Mouse (Mus musculus) MEL (cell line): ENCODE measurements around the gene Spats2. TPM values are rescaled to one million over a fixed set of nuclear protein-coding genes. Genes with fewer than 3 reads are reported as not detected.
A peak's percentile ranks its signal among the peaks of the same experiment; 100 is the strongest.

ENCODE experiments used
- DNase-seq: peaks from one replicate; pipeline ENCODE4 v3.0.0; 2011; ENCODE audit warnings: low read depth, low spot score
- H3K27ac ChIP-seq: 2 replicates; pipeline ENCODE4 v1.5.1; 2012; ENCODE audit warnings: low read depth, mild to moderate bottlenecking, control low read depth, low read length, moderate library complexity; ENCODE audit not compliant: control insufficient read depth
- H3K27me3 ChIP-seq, 2 experiments: fragments of 150-350 bp in 1 of 2; sonication (generic) in 1 of 2; 2 replicates each; pipeline ENCODE4 v1.6.1; 2012; ENCODE audit warnings: low read length in 2 of 2, mild to moderate bottlenecking in 2 of 2, improper control_type of control experiment in 1 of 2, moderate library complexity in 1 of 2; ENCODE audit not compliant: insufficient read depth in 2 of 2, control insufficient read depth in 1 of 2
- H3K36me3 ChIP-seq, 2 experiments: 2 replicates each; pipeline ENCODE4 v1.6.1; 2012 to 2014; ENCODE audit warnings: low read length in 2 of 2, improper control_type of control experiment in 1 of 2, inconsistent platforms in 1 of 2, mild to moderate bottlenecking in 1 of 2; ENCODE audit not compliant: insufficient read depth in 2 of 2, control insufficient read depth in 1 of 2
- H3K4me1 ChIP-seq, 2 experiments: fragments of 150-350 bp in 1 of 2; sonication (generic) in 1 of 2; 2 replicates each; pipeline ENCODE4 v1.6.1; 2012; ENCODE audit warnings: low read length in 2 of 2, improper control_type of control experiment in 1 of 2, mild to moderate bottlenecking in 1 of 2; ENCODE audit not compliant: insufficient read depth in 2 of 2, control insufficient read depth in 1 of 2
- H3K4me3 ChIP-seq, 2 experiments: fragments of 150-350 bp in 1 of 2; sonication (generic) in 1 of 2; 2 replicates each; pipeline ENCODE4 v1.5.1; 2012; ENCODE audit warnings: low read depth in 2 of 2, low read length in 2 of 2, mild to moderate bottlenecking in 2 of 2, moderate library complexity in 2 of 2, control low read depth in 1 of 2, improper control_type of control experiment in 1 of 2; ENCODE audit not compliant: control insufficient read depth in 1 of 2, insufficient read depth in 1 of 2
- H3K79me2 ChIP-seq: 2 replicates; pipeline ENCODE4 v1.6.1; 2012; ENCODE audit warnings: mild to moderate bottlenecking, low read length, moderate library complexity; ENCODE audit not compliant: control insufficient read depth, poor library complexity, insufficient read depth
- H3K9ac ChIP-seq: 2 replicates; pipeline ENCODE4 v1.6.1; 2012; ENCODE audit warnings: low read depth, mild to moderate bottlenecking, control low read depth, low read length, moderate library complexity; ENCODE audit not compliant: control insufficient read depth, poor library complexity, severe bottlenecking
- H3K9me3 ChIP-seq: fragments of 150-350 bp; sonication (generic); replicated peaks from 2 replicates; pipeline ENCODE4 v1.6.1; 2012; ENCODE audit warnings: mild to moderate bottlenecking, low read length, improper control_type of control experiment, moderate library complexity; ENCODE audit not compliant: insufficient read depth
- BHLHE40 ChIP-seq: IDR thresholded peaks from 2 replicates; pipeline ENCODE4 v1.6.1; 2012; ENCODE audit warnings: low read depth, mild to moderate bottlenecking, inconsistent platforms, low read length, improper control_type of control experiment, borderline replicate concordance
- CTCF ChIP-seq, 3 experiments: IDR thresholded peaks in 2 of 3; conservative IDR thresholded peaks in 1 of 3; 2 replicates each; pipeline ENCODE4 v1.5.1; 2011 to 2012; ENCODE audit warnings: low read length in 3 of 3, low read depth in 2 of 3, mild to moderate bottlenecking in 2 of 3, improper control_type of control experiment in 1 of 3, inconsistent platforms in 1 of 3, mixed read lengths in 1 of 3, moderate library complexity in 1 of 3; ENCODE audit not compliant: control insufficient read depth in 1 of 3, insufficient read depth in 1 of 3, poor library complexity in 1 of 3, severe bottlenecking in 1 of 3
- E2F4 ChIP-seq: IDR thresholded peaks from 2 replicates; pipeline ENCODE4 v1.6.1; 2011; ENCODE audit warnings: low read depth, low read length, improper control_type of control experiment, borderline replicate concordance
- ELF1 ChIP-seq: IDR thresholded peaks from 2 replicates; pipeline ENCODE4 v1.6.1; 2014; ENCODE audit warnings: low read depth, mild to moderate bottlenecking, inconsistent platforms, low read length, improper control_type of control experiment, moderate library complexity
- GABPA ChIP-seq: IDR thresholded peaks from 2 replicates; pipeline ENCODE4 v1.6.1; 2012; ENCODE audit warnings: low read depth, mild to moderate bottlenecking, inconsistent platforms, low read length, improper control_type of control experiment, moderate library complexity
- JUND ChIP-seq: IDR thresholded peaks from 2 replicates; pipeline ENCODE4 v1.6.1; 2011; ENCODE audit warnings: low read depth, mild to moderate bottlenecking, improper control_type of control experiment, low read length
- MAX ChIP-seq: IDR thresholded peaks from 2 replicates; pipeline ENCODE4 v1.6.1; 2011; ENCODE audit warnings: low read length, improper control_type of control experiment
- MXI1 ChIP-seq: IDR thresholded peaks from 2 replicates; pipeline ENCODE4 v1.6.1; 2011; ENCODE audit warnings: mild to moderate bottlenecking, low read depth, low read length, improper control_type of control experiment
- MYC ChIP-seq: IDR thresholded peaks from 2 replicates; pipeline ENCODE4 v1.6.1; 2011; ENCODE audit warnings: low read depth, mild to moderate bottlenecking, low read length, improper control_type of control experiment, moderate library complexity
- NELFE ChIP-seq: IDR thresholded peaks from 2 replicates; pipeline ENCODE4 v1.6.1; 2011; ENCODE audit warnings: low read depth, low read length, improper control_type of control experiment
- NRF1 ChIP-seq: IDR thresholded peaks from 2 replicates; pipeline ENCODE4 v1.6.1; 2014; ENCODE audit warnings: low read depth, mild to moderate bottlenecking, inconsistent platforms, low read length, improper control_type of control experiment, moderate library complexity; ENCODE audit not compliant: poor library complexity, insufficient read depth, severe bottlenecking
- POLR2A ChIP-seq, 2 experiments: IDR thresholded peaks; 2 replicates each; pipeline ENCODE4 v1.6.1; 2011 to 2012; ENCODE audit warnings: low read length in 2 of 2, mild to moderate bottlenecking in 2 of 2, control low read depth in 1 of 2, improper control_type of control experiment in 1 of 2, low read depth in 1 of 2, moderate library complexity in 1 of 2; ENCODE audit not compliant: control insufficient read depth in 1 of 2, insufficient read depth in 1 of 2, poor library complexity in 1 of 2
- POLR2AphosphoS2 ChIP-seq: IDR thresholded peaks from 2 replicates; pipeline ENCODE4 v1.6.1; 2011; ENCODE audit warnings: low read length, improper control_type of control experiment
- POLR2AphosphoS5 ChIP-seq: IDR thresholded peaks from 2 replicates; pipeline ENCODE4 v1.6.1; 2012; ENCODE audit warnings: low read depth, borderline replicate concordance, mild to moderate bottlenecking, inconsistent platforms, low read length, moderate library complexity, mixed read lengths
- RAD21 ChIP-seq: IDR thresholded peaks from 2 replicates; pipeline ENCODE4 v1.6.1; 2011; ENCODE audit warnings: mild to moderate bottlenecking, low read depth, low read length, improper control_type of control experiment
- RCOR1 ChIP-seq: IDR thresholded peaks from 2 replicates; pipeline ENCODE4 v1.6.1; 2012; ENCODE audit warnings: low read depth, mild to moderate bottlenecking, inconsistent platforms, low read length, improper control_type of control experiment
- SIN3A ChIP-seq: IDR thresholded peaks from 2 replicates; pipeline ENCODE4 v1.6.1; 2012; ENCODE audit warnings: low read length, improper control_type of control experiment, inconsistent platforms
- SMC3 ChIP-seq: IDR thresholded peaks from 2 replicates; pipeline ENCODE4 v1.6.1; 2011; ENCODE audit warnings: low read depth, low read length, improper control_type of control experiment
- TCF12 ChIP-seq: IDR thresholded peaks from 2 replicates; pipeline ENCODE4 v1.6.1; 2014; ENCODE audit warnings: low read depth, mild to moderate bottlenecking, inconsistent platforms, low read length, improper control_type of control experiment, moderate library complexity
- UBTF ChIP-seq: IDR thresholded peaks from 2 replicates; pipeline ENCODE4 v1.6.1; 2012; ENCODE audit warnings: low read depth, mild to moderate bottlenecking, inconsistent platforms, low read length, improper control_type of control experiment, moderate library complexity, borderline replicate concordance; ENCODE audit not compliant: insufficient read depth
- ZNF384 ChIP-seq: IDR thresholded peaks from 2 replicates; pipeline ENCODE4 v1.6.1; 2012; ENCODE audit warnings: low read depth, mild to moderate bottlenecking, inconsistent platforms, low read length, improper control_type of control experiment
- polyA plus RNA-seq, 2 experiments: library from polyadenylated mRNA; stranded (reverse) in 1 of 2; unstranded in 1 of 2; fragments of >175 nt in 1 of 2; fragments of >200 nt in 1 of 2; gene quantifications; 2 replicates each; pipeline versions ENCODE4 v1.2.1 to v1.2.4; 2012; ENCODE audit warnings: low replicate concordance in 2 of 2, low read depth in 1 of 2; ENCODE audit not compliant: insufficient read length in 2 of 2, insufficient read depth in 1 of 2, missing spikeins in 1 of 2
- total RNA-seq: library from RNA; depleted of rRNA; stranded (reverse); fragments of 300-350 nt; gene quantifications from 2 replicates; pipeline ENCODE4 v1.2.3, GENCODE M21; 2012

The Spats2 gene
- total and polyA plus RNA-seq, 3 experiments = 8.2 to 24.5 TPM; not detected in 1

DNA sequence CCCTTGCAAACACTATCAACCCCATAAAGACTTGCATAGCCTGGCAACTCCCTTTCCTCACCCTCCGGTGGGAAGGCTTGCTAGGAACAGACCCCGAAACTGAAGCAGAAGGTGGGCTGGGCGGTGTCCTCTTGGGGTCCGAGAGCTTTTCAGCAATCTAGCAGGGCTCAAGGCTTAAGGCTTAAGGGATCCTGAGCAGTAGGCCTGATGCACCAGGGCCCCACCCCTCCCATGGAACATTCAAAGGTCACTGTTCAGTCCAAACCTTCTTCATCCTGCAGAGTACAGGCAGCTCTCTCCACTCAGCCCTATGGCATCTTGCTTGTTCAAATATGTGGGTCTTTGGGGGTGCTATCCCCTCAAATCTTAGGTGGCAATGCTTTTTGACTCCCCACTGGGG lies 39.7 kb upstream of the Spats2 start:
- DNase-seq = no peak
- peaks cover 0 to 4% of the 10 kb centered on the region in 2 experiments; a peak in 1 of 4 replicates for H3K36me3 ChIP-seq
- H3K27ac ChIP-seq = no peak overlapping the region

GRCm38 (mm10) chr15:99087253-99088075 lies 38.3 kb upstream of the Spats2 start, which contains the start of gene C1ql4:
Gene C1ql4, minus strand, starts transcription at chr15:99087817.
- Histone ChIP-seq H3K4me3 (peak within 1 kb of the TSS; percentile 35 to 56), H3K27me3 (no peaks in the 10 kb centered on the region), H3K4me1 (no peaks in the 10 kb centered on the region), H3K9ac (no peak within 1 kb of the TSS), H3K27ac (no peak within 1 kb of the TSS), H3K79me2 (no peaks in the 10 kb centered on the region), H3K36me3 (peaks cover 2 to 3% of the 10 kb centered on the region in 2 experiments; a peak in 3 of 4 replicates), H3K9me3 (no peaks in the 10 kb centered on the region)
- TF ChIP-seq CTCF (IDR thresholded peaks at IDR 0.05 in 2 of 3, conservative IDR thresholded peaks at IDR 0.05 in 1 of 3; ENCODE audit: control insufficient read depth in 1 of 3, insufficient read depth in 1 of 3, low read depth in 2 of 3, low read length in 3 of 3, poor library complexity in 1 of 3, severe bottlenecking in 1 of 3) = 0 out of 6 replicates have a peak, but pooled peaks of 1 of the 3 experiments have one; percentile 1
- no peak for TF ChIP-seq NELFE
- DNase-seq = no peak

More for the DNA sequence above, 39.7 kb upstream of the Spats2 start:
- H3K79me2 ChIP-seq = no peaks in the 10 kb centered on the region
- no peak overlapping the region for H3K9ac ChIP-seq
- H3K4me3 ChIP-seq = no peak overlapping the region
- H3K9me3 ChIP-seq = no peaks in the 10 kb centered on the region
- TF ChIP-seq E2F4 (no peak), SIN3A (no peak), SMC3 (no peak), JUND (no peak), ELF1 (no peak), POLR2AphosphoS5 (no peak), POLR2AphosphoS2 (no peak), BHLHE40 (no peak), MAX (no peak), POLR2A (IDR thresholded peaks at IDR 0.05; ENCODE audit: control insufficient read depth in 1 of 2, insufficient read depth in 1 of 2, low read depth in 1 of 2, low read length in 2 of 2, poor library complexity in 1 of 2) (no peak), MXI1 (no peak), NRF1 (no peak), RCOR1 (no peak), ZNF384 (no peak), GABPA (no peak), UBTF (no peak), RAD21 (no peak), TCF12 (no peak), MYC (no peak)
- TF ChIP-seq, all 39 proteins: peak for 0
- Histone ChIP-seq H3K4me1 (no peaks in the 10 kb centered on the region), H3K27me3 (no peaks in the 10 kb centered on the region)
